Mouse (Mus musculus) erythroid progenitor cell, adult 5-6 weeks (primary cell): ENCODE results near the gene Samd7. TPM values are rescaled to one million over a fixed set of nuclear protein-coding genes. Genes with fewer than 3 reads are reported as not detected.
"Not testable (repeated sequence)": the region's sequence is repeated elsewhere in the genome, so short reads cannot be mapped to it uniquely, and the experiment has no call there.

ENCODE experiments used
- ATAC-seq: replicated peaks from 2 replicates; pipeline ENCODE4 v1.8.0; 2016; ENCODE audit warnings: moderate number of reproducible peaks, mild to moderate bottlenecking, moderate TSS enrichment, inconsistent platforms; ENCODE audit not compliant: poor library complexity, low FRiP score, severe bottlenecking
- total RNA-seq, 2 experiments: library from RNA; stranded (forward) in 1 of 2; stranded (reverse) in 1 of 2; fragments of 150-400 nt in 1 of 2; fragments of 186-747, 209-891 nt in 1 of 2; gene quantifications; 2 replicates each; pipeline versions ENCODE4 v1.2.3 to v1.2.4; 2015 to 2017; ENCODE audit warnings: low replicate concordance in 2 of 2

Samd7 gene
- total RNA-seq (2015; ENCODE audit: low replicate concordance) (0.42 TPM in 1 of 2 replicates, not detected in the other), total RNA-seq (2017; ENCODE audit: low replicate concordance) (not detected in 2 replicates)

GRCm38 (mm10) chr3:30746006-30746405, at the start of gene Samd7:
Gene Samd7 (plus strand): TSS chr3:30746293.
- ATAC-seq = no peak

GRCm38 (mm10) chr3:30696346-30696745, 49.7 kb upstream of the Samd7 start:
- ATAC-seq = peak; percentile 75

DNA sequence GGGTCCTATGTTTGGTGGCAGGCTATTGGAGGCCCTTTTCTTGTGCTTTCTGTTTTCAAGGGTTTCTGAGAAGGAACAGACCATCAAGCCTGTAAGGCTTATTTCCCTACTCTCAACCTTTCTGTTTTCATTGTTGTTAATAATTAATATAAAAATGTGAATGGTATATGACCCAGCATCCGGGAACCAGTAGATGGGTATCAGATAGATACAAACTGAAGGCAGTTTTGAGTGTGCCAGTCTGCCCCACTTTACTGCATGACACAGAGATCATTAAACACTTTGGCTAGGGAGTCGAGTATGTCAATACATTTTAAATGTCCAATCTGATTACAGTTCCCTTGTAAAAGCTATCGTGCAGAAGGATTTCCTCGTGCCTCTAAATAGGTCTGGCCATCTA, 48.2 kb upstream of the Samd7 start:
- no peak for ATAC-seq

- not testable (repeated sequence) for ATAC-seq
These were observed 46.2 kb upstream of the Samd7 start, which contains the start of gene Lrrc31 for GRCm38 (mm10) chr3:30699711-30700505. Gene Lrrc31 (minus strand): TSS chr3:30699843.

GRCm38 (mm10) chr3:30705977-30706376, 40.1 kb upstream of the Samd7 start:
- no peak for ATAC-seq

DNA sequence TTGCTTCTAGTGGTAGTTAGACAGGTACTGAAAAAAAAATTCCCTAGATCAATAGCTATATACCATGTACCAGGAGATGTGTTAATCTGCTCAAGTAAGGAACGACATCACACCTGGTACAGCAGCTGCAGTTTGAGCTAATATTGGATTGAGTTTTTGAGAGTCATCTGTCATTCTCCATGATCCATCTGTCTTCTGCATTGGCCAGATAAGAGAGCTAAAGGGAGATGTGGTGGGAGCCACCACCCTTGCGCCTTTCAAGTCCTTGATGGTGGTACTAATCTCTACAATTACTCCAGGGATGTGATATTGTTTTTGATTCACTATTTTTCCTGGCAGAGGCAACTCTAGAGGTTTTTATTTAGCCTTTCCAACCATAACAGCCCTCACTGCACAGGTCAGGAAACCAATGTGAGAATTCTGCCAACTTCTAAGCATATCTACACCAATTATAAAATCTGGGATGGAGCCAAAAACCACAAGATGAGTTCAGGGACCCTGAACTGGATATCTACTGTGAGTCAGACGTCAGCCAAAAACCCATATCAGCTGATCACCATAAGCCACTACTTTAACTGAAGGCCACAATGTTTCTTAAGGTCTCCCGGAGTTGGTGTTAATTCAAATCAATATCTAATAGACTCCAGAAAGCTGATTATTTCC, 39.3 kb upstream of the Samd7 start:
- ATAC-seq = peak; percentile 76

GRCm38 (mm10) chr3:30710191-30710590, 35.9 kb upstream of the Samd7 start:
- ATAC-seq = no peak

DNA sequence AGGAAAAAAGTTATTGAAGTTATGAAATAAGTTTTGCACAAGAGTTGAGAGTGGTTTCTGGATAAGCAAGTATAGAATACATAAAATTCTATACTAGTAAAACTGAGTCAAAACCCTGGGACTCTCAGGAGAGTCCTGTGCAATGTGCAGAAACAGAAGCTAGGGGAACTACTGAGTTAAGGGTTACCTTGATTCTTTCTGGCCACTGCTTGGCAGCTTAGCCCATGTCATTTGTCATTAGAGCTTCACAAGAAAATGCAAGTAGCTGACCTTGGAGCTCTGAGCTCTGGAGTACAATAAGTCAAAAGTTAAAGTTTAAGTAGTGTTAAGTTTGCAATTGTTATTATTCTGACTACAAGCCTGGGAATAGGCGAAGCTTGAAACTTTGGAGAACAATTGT, 32.8 kb upstream of the Samd7 start:
- no peak for ATAC-seq

GRCm38 (mm10) chr3:30718649-30719048, 27.4 kb upstream of the Samd7 start:
- no peak for ATAC-seq

DNA sequence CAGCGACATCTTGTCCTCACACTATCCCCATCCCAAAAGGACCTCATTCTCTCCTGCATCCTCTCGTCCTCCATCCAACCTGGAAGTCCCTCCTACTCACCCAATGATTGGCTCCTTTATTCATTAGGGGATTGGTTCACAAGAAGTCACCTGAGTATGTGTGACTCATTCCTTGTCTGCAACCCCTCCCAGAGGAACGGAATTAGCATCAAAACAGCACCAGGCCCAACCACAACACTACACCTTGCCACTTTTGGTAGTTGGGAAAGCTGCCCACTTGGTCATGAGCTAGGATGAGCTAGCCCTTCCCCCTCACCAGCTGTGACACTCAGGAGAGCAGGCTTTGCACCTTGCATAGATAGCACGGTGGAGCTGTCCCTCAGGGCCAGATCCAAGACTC, 24.1 kb upstream of the Samd7 start:
- ATAC-seq = no peak

DNA sequence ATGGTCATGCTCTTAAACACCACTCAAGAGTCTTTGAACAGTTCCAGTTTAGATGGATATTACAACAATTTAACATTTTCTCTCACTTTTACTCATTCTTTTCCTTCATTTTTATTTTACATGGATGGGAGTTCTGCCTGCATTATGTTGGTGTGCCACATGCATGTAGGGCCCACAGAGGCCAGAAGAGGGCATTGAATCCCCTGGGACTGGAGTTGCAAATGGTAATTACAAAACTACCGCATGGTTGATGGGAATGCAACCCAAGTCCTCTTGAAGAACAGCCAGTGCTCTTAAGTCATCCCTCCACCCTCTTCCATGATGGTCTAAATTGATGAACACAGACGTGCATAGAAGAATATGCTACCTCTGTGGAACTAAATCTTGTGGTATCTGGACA, 23.6 kb upstream of the Samd7 start:
- 0 out of 2 replicates have a peak, but pooled peaks have one; percentile 14 for ATAC-seq

- no peak for ATAC-seq
These were observed 22.9 kb upstream of the Samd7 start for GRCm38 (mm10) chr3:30723179-30723578.

DNA sequence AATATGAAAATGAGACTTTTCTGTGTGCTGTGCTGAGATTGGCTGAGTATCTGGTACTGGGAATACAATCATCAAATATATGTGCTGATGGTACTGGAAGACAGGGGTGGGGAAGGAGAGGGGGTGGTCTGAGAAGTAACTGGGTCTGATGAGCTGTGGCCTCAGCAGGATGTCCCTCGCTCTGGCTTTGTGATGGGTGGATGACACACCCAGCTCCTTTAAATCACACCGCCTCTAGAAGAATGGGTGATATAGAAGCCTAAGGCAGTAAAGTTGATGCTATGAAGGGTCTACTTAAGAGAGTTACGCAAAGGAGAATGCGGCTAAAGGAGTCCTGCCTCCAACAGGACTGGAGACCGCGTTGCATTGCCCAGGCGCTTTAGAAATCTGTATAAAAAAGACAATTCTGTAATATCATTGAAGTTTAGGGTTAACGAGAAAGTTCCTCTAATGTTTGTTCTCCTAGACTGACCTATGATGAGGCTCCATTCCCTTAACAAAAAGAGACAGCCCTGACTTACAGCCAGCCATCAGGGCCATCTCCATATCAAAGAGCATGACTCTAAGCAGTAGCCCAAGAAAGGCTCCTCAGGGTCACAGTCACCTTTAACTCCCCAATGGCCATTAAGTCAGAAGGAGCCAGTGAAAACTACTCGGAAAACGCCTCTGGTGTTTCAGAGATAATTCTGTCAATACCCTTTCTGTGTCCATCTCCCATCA, 21.8 kb upstream of the Samd7 start:
- no peak for ATAC-seq

DNA sequence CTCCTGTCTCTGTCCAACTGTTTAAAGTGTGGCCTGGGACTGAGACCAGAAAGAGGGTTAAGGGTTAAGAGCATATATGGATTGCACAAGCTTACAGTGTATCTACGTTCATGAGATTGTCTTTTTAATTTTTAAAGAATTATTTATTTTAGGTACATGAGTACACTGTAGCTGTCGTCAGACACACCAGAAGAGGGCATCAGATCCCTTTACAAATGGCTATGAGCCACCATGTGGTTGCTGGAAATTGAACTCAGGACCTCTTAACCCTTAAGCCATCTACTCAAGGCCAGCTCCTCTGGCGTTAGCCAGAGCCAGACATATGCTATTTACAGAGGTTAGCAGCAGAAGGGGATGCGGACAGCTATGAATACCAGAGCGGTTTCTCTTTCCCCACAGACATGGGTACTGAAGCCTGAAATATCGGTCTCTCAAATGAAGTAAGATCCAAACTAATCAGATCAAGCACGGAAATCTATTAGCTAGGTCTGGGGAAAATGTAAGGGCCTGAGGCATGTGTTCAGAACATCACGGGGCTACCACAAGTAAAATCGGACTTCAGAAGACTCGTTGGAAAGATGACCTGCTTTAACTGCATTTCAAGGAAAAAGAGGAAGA, 21.1 kb upstream of the Samd7 start:
- no peak for ATAC-seq

- ATAC-seq = no peak
These were observed 20.6 kb upstream of the Samd7 start for GRCm38 (mm10) chr3:30725514-30725913.

DNA sequence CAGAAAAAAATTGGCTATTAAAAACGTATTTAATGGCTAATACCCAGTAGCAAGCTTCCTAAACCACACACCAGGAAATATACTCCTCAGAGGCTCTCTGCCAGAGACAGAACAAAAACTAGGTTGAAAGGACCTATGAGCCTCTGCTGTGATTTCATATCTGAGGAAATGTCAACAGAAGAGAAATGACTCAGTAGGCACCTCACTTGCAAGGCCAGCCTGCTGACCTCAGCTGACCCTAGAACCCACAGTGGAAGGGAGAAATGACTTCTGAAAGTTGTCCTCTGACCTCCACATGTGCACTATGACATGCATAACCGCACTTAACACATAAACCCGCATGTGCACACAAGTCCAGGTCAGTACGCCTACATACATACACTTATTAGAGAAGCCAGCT, 18.9 kb upstream of the Samd7 start:
- no peak for ATAC-seq

DNA sequence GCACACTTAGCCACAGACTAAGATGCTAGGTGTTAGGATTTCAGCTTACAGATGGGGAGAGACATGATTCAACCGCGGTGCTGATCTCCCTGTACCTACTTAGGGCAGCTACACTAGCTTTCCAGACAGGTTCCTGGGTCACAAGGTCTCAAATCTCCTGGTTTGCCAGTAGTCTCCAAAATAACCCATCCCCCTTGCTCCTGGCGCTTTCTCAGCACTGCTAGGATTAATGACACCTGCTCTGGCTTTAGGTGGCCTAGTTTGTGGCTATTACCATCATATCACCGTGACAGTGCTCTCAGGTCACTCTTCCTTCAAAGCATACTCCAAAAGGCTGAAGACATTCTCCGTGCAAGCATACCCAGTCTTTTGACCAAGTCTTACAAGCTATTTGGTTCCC, 17.0 kb upstream of the Samd7 start:
- ATAC-seq = no peak

DNA sequence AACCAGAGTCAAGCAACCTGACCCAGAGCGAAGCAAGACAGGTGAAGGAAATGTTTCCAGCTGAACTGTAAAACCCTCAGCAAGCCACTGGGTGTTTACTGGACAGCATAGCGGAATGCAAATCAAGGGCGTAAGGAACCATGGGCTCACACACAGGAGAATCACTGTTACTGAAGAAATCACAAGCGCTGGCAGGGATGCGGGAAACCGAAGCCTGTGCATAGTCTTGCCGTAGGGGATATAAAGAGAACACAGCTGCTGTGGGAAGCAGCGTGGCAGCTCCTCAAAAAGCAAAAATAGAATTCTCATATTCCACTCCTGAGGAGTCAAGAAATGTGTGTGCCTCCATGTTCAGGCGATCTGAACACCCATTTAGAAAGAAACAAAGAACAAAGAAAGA, 9.3 kb upstream of the Samd7 start:
- ATAC-seq = no peak

DNA sequence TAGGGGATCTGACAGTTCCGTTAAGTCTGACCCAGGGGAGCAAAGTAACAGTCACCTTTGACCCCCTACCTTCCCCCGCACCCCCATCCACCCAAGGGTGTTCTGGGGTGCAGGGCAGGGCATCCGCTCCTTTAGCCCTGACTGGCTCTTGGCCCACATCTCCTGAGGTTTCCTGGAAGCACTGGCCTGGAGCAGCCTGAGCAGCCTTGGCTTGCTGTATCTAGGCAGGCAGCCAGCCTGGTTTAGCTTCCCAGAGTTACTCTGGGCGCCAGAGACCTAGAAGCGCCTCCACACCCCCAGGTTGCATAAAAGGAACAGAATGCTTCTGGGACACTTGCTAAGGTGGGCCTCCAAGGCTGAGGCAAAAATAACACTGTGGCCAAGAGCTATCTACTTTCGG, 4.8 kb upstream of the Samd7 start:
- no peak for ATAC-seq

GRCm38 (mm10) chr3:30742891-30743290, 3.2 kb upstream of the Samd7 start:
- ATAC-seq = no peak
